Mouse (Mus musculus) megakaryocyte, embryonic 14.5 days (primary cell): ENCODE measurements around the gene Brca1.

ENCODE experiments used
- FLI1 ChIP-seq: IDR thresholded peaks from 2 replicates; pipeline ENCODE4 v1.6.1; 2012; ENCODE audit warnings: low read length, inconsistent platforms, mixed read lengths
- GATA1 ChIP-seq: IDR thresholded peaks from 3 replicates; pipeline ENCODE4 v1.6.1; 2012; ENCODE audit warnings: mixed read lengths, low read length, inconsistent platforms, borderline replicate concordance

DNA sequence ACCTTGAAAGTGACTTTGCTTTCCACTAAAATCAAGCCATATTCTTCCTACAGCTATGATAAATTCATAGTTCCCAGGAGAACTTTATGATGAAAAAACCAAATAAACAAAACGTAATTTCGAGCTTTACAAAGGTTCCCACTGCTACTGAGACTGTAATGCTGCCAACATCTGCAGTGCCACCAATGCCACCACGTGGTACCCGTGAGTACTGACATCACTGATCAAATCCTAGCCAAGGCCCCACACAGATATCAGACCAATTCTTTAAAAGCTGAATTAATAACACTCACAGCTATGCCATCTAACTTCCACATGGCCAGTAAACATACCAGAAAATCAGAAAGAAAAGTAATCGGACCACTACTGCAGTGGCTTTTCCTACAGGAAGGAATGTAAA lies 32.8 kb downstream of the Brca1 start:
- TF ChIP-seq FLI1 (no peak), GATA1 (no peak)
